Mouse (Mus musculus) neural tube, embryonic 15.5 days (tissue): ENCODE results near the gene Il27. TPM values are rescaled to one million over a fixed set of nuclear protein-coding genes. Genes with fewer than 3 reads are reported as not detected.
"Not testable (repeated sequence)": the region's sequence is repeated elsewhere in the genome, so short reads cannot be mapped to it uniquely, and the experiment has no call there.

Experiments
- ATAC-seq: fragments of 200-750 bp; cut with Nextera tagmentation; 2 replicates; pipeline ENCODE4 v1.8.0; 2017; ENCODE audit warnings: mild to moderate bottlenecking, moderate TSS enrichment, moderate library complexity; ENCODE audit not compliant: low FRiP score
- H3K27ac ChIP-seq: fragments of 300-500 bp; sonication (generic); replicated peaks from 2 replicates; pipeline ENCODE4 v1.5.1; 2015; ENCODE audit warnings: mild to moderate bottlenecking, inconsistent platforms
- H3K27me3 ChIP-seq: fragments of 300-500 bp; sonication (generic); replicated peaks from 2 replicates; pipeline ENCODE4 v1.6.1; 2015; ENCODE audit warnings: inconsistent platforms
- H3K36me3 ChIP-seq: fragments of 300-500 bp; sonication (generic); 2 replicates; pipeline ENCODE4 v1.6.1; 2015; ENCODE audit warnings: inconsistent platforms
- H3K4me1 ChIP-seq: fragments of 300-500 bp; sonication (generic); 2 replicates; pipeline ENCODE4 v1.6.1; 2015; ENCODE audit warnings: inconsistent platforms
- H3K4me2 ChIP-seq: fragments of 300-500 bp; sonication (generic); 2 replicates; pipeline ENCODE4 v1.6.1; 2015; ENCODE audit warnings: inconsistent platforms, mild to moderate bottlenecking, moderate library complexity
- H3K4me3 ChIP-seq: fragments of 300-500 bp; sonication (generic); replicated peaks from 2 replicates; pipeline ENCODE4 v1.5.1; 2015; ENCODE audit warnings: mild to moderate bottlenecking, inconsistent platforms
- H3K9ac ChIP-seq: fragments of 300-500 bp; sonication (generic); replicated peaks from 2 replicates; pipeline ENCODE4 v1.6.1; 2015; ENCODE audit warnings: mild to moderate bottlenecking, inconsistent platforms
- H3K9me3 ChIP-seq: fragments of 300-500 bp; sonication (generic); replicated peaks from 2 replicates; pipeline ENCODE4 v1.6.1; 2016; ENCODE audit warnings: inconsistent platforms
- WGBS: fragments of 180-500 bp; shearing (Covaris S2); methylation state at CpG from one replicate; pipeline ENCODE4 v1.1.7; 2015; ENCODE audit warnings: mixed read lengths; 5-methylcytosine and 5-hydroxymethylcytosine counted together
- polyA plus RNA-seq: library from polyadenylated mRNA; unstranded; fragments of >200 nt; fragmentation: Nextera tagmentation; extraction: Ambion mirVana; gene quantifications from 2 replicates; pipeline ENCODE4 v1.2.1, GENCODE M21; 2015

Gene Il27
- not detected in 2 replicates for polyA plus RNA-seq

GRCm38 (mm10) chr7:126594862-126595561, at the start of gene Il27:
Gene Il27, minus strand, starts transcription at chr7:126594941.
- Histone ChIP-seq H3K4me1 (no peaks in the 10 kb centered on the region), H3K4me3 (no peak within 1 kb of the TSS), H3K27ac (no peak within 1 kb of the TSS), H3K27me3 (0 out of 2 replicates have a peak, but pooled peaks cover 6% of the 10 kb centered on the region), H3K9ac (no peak within 1 kb of the TSS), H3K9me3 (no peaks in the 10 kb centered on the region), H3K4me2 (no peak within 1 kb of the TSS), H3K36me3 (no peaks in the 10 kb centered on the region)
- WGBS = 84% methylated on average over 11 of the region's 11 CpGs
- no peak for ATAC-seq

- no peak overlapping the region for H3K27ac ChIP-seq
- no peak overlapping the region for H3K4me2 ChIP-seq
- no peak overlapping the region for H3K4me3 ChIP-seq
- H3K4me1 ChIP-seq = peaks cover 10% of the 10 kb centered on the region
- H3K27me3 ChIP-seq = no peaks in the 10 kb centered on the region
- no peaks in the 10 kb centered on the region for H3K9me3 ChIP-seq
- H3K36me3 ChIP-seq = no peaks in the 10 kb centered on the region
- WGBS = 85% methylated on average over 3 of the region's 3 CpGs
- no peak for ATAC-seq
- H3K9ac ChIP-seq = no peak overlapping the region
These were observed 49.6 kb upstream of the Il27 start for GRCm38 (mm10) chr7:126644345-126644744.

GRCm38 (mm10) chr7:126643244-126643617, 48.5 kb upstream of the Il27 start:
- ATAC-seq, H3K4me3 ChIP-seq, H3K4me2 ChIP-seq, H3K27ac ChIP-seq, H3K4me1 ChIP-seq, H3K36me3 ChIP-seq, H3K9ac ChIP-seq, H3K9me3 ChIP-seq, H3K27me3 ChIP-seq: not testable (repeated sequence)
- WGBS = 74% methylated on average over 3 of the region's 3 CpGs

GRCm38 (mm10) chr7:126642545-126643243, 48.0 kb upstream of the Il27 start:
- Histone ChIP-seq H3K9ac (no peak overlapping the region), H3K4me1 (0 out of 2 replicates have a peak, but pooled peaks cover 4% of the 10 kb centered on the region), H3K27ac (no peak overlapping the region), H3K9me3 (no peaks in the 10 kb centered on the region), H3K27me3 (peaks cover 6% of the 10 kb centered on the region; the same call in 1 of the 2 replicates), H3K4me2 (no peak overlapping the region), H3K4me3 (no peak overlapping the region), H3K36me3 (no peaks in the 10 kb centered on the region)
- ATAC-seq = no peak
- WGBS = 75% methylated on average over 5 of the region's 5 CpGs

- H3K36me3 ChIP-seq = no peaks in the 10 kb centered on the region
- H3K27ac ChIP-seq = no peak overlapping the region
- H3K4me3 ChIP-seq = no peak overlapping the region
- H3K4me1 ChIP-seq = no peaks in the 10 kb centered on the region
- no peak overlapping the region for H3K9ac ChIP-seq
- peaks cover 6% of the 10 kb centered on the region; the same call in 1 of the 2 replicates for H3K27me3 ChIP-seq
- no peak overlapping the region for H3K4me2 ChIP-seq
- 18% methylated on average over 4 of the region's 4 CpGs for WGBS
- H3K9me3 ChIP-seq = no peaks in the 10 kb centered on the region
- ATAC-seq = no peak
These were observed 42.2 kb upstream of the Il27 start for GRCm38 (mm10) chr7:126636733-126637520.

- Histone ChIP-seq H3K27me3 (peaks cover 6% of the 10 kb centered on the region; the same call in 1 of the 2 replicates), H3K9me3 (no peaks in the 10 kb centered on the region), H3K4me2 (no peak overlapping the region), H3K36me3 (no peaks in the 10 kb centered on the region), H3K27ac (no peak overlapping the region), H3K4me3 (no peak overlapping the region), H3K4me1 (no peaks in the 10 kb centered on the region), H3K9ac (no peak overlapping the region)
- no peak for ATAC-seq
These were observed 40.6 kb upstream of the Il27 start for GRCm38 (mm10) chr7:126635375-126635774.

- 81% methylated on average over 2 of the region's 2 CpGs for WGBS
- no peak overlapping the region for H3K4me2 ChIP-seq
- no peak overlapping the region for H3K9ac ChIP-seq
- H3K4me1 ChIP-seq = no peaks in the 10 kb centered on the region
- no peak overlapping the region for H3K4me3 ChIP-seq
- no peaks in the 10 kb centered on the region for H3K27me3 ChIP-seq
- no peaks in the 10 kb centered on the region for H3K9me3 ChIP-seq
- H3K36me3 ChIP-seq = no peaks in the 10 kb centered on the region
- no peak overlapping the region for H3K27ac ChIP-seq
- no peak for ATAC-seq
These were observed 37.7 kb upstream of the Il27 start for GRCm38 (mm10) chr7:126632478-126632877.

- Histone ChIP-seq H3K4me3 (no peak within 1 kb of the TSS), H3K27me3 (no peaks in the 10 kb centered on the region), H3K4me2 (no peak within 1 kb of the TSS), H3K36me3 (no peaks in the 10 kb centered on the region), H3K9me3 (no peaks in the 10 kb centered on the region), H3K4me1 (no peaks in the 10 kb centered on the region), H3K9ac (no peak within 1 kb of the TSS), H3K27ac (no peak within 1 kb of the TSS)
- ATAC-seq = no peak
- 93% methylated on average over 4 of the region's 4 CpGs for WGBS
These were observed 36.2 kb upstream of the Il27 start, which contains the start of gene Nupr1 for GRCm38 (mm10) chr7:126630824-126631518. Gene Nupr1, minus strand, starts transcription at chr7:126630861.

GRCm38 (mm10) chr7:126629915-126630314, 35.2 kb upstream of the Il27 start:
- 7% methylated on average over 3 of the region's 3 CpGs for WGBS
- H3K9me3 ChIP-seq = no peaks in the 10 kb centered on the region
- ATAC-seq = no peak
- H3K27me3 ChIP-seq = no peaks in the 10 kb centered on the region
- no peaks in the 10 kb centered on the region for H3K4me1 ChIP-seq
- H3K27ac ChIP-seq = no peak overlapping the region
- H3K36me3 ChIP-seq = no peaks in the 10 kb centered on the region
- H3K4me3 ChIP-seq = no peak overlapping the region
- no peak overlapping the region for H3K4me2 ChIP-seq
- H3K9ac ChIP-seq = no peak overlapping the region

- Histone ChIP-seq H3K4me1 (no peaks in the 10 kb centered on the region), H3K27me3 (no peaks in the 10 kb centered on the region), H3K27ac (no peak overlapping the region), H3K9ac (no peak overlapping the region), H3K9me3 (no peaks in the 10 kb centered on the region), H3K36me3 (no peaks in the 10 kb centered on the region), H3K4me2 (no peak overlapping the region), H3K4me3 (no peak overlapping the region)
- ATAC-seq = no peak
- WGBS = 75% methylated on average over 6 of the region's 6 CpGs
These were observed 33.4 kb upstream of the Il27 start for GRCm38 (mm10) chr7:126628111-126628510.

GRCm38 (mm10) chr7:126625807-126626600, 31.3 kb upstream of the Il27 start:
- H3K9ac ChIP-seq = no peak overlapping the region
- ATAC-seq = no peak
- no peak overlapping the region for H3K27ac ChIP-seq
- no peaks in the 10 kb centered on the region for H3K36me3 ChIP-seq
- H3K27me3 ChIP-seq = no peaks in the 10 kb centered on the region
- no peak overlapping the region for H3K4me3 ChIP-seq
- no peak overlapping the region for H3K4me2 ChIP-seq
- WGBS = 87% methylated on average over 3 of the region's 3 CpGs
- no peaks in the 10 kb centered on the region for H3K4me1 ChIP-seq
- no peaks in the 10 kb centered on the region for H3K9me3 ChIP-seq
